Mouse (Mus musculus) retina, adult 2 months (tissue): ENCODE data around the gene Sco1.

ENCODE experiments used
- DNase-seq: peaks from one replicate; pipeline ENCODE4 v3.0.0-alpha.2; 2012; ENCODE audit warnings: low read depth, low spot score

Gene Sco1

GRCm38 (mm10) chr11:67114901-67115300, 62.4 kb downstream of the Sco1 start:
- no peak for DNase-seq
